Mouse (Mus musculus): ENCODE results near the gene Zfp523.

GRCm38 (mm10) chr17:28235982-28236635 is 59.2 kb downstream of the Zfp523 start:
- TF ChIP-seq CTCF (IDR thresholded peaks at IDR 0.05; ENCODE audit: low read depth, low read length) (no peak), POLR2A (IDR thresholded peaks at IDR 0.05; ENCODE audit: borderline replicate concordance, low read depth, low read length) (no peak)
